Mouse (Mus musculus) right cerebral cortex, postnatal 10 days (tissue): ENCODE measurements at regions not wholly inside any gene's neighbourhood (a gene's known extent, or its start where the extent isn't known, plus 50 kb on each side); places are given as distances from the start of the nearest gene placed in this dataset.
"Not testable (repeated sequence)": the region's sequence is repeated elsewhere in the genome, so short reads cannot be mapped to it uniquely, and the experiment has no call there.

Experiments used
- DNase-seq, 2 experiments: peaks; one replicate each; pipeline ENCODE4 v3.0.0; 2021; ENCODE audit warnings: low spot score in 2 of 2

DNA sequence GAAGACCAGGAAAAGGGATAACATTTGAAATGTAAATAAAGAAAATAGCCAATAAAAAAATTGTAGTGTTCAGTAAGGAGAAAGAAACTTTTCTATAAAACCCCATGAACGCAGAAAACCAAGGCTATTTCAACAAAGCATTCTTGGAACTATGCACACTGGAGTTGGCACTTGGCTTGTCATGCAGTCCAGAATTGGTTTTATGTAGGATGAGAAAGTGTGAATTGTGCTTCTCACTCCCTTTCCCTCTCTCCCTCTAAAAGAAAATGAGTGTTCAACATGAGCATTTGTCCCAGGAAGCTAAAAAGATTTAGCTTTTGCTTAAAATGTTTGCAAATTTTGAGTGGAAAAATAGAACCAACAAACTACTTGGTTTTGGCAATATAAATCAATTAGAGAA lies 841.6 kb upstream of the Adam24 start:
- peak; percentile 21 to 32 for DNase-seq

DNA sequence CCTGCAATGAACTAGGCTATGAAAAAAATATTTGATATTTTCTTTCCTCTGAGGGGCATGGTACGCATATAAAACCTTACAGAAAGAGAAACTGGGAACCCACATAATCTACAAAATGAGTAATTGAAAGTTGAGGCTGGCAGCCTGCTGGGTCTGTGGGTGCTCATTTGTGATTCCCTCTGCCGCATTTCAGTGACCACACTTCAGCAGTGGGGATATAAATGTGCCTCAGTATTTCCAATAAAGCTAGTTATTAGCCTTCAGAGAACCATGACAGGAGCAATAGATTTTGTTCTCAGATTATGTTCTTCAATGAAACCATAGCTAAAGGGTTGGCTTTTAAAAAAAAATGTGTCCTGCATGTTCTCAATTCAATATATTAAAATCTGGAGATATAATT lies 828.0 kb upstream of the Adam24 start:
- no peak for DNase-seq

DNA sequence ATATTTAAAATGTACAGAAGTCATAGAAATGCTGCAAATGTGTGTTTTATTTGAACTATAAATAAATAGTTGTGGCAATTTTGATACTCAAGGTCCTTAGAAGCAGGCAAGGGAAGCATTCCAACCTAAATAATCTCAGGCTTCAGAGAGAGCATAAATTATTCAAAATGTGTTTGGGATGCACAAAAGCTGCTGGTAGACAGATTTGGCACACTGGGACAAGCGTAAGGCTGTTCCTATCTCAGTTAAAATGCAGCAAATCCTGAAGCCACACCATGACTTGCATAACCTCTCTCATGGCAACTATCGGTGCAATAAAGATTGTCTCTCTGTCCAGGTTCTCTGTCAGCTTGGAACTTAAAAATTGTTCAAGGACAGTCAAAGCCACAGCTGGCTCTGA lies 812.3 kb upstream of the Adam24 start:
- DNase-seq = no peak

DNA sequence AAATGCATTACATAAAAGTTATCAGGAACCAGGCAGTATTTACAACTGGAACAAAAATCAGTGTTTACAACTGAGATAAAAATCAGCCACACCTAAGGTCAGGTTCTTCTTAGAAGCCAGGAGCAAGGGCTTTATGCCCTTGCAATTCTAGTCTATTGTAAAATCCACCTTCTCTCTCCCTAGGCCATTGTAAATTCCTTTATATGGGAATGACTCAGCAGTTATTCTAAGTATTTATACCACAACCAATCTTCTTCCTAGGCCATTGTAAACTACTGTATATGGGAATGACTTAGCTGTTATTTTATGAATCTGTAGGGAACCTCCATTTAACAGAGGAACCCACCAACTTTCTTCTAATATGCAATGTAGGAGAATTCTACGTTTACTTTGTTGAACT lies 772.6 kb upstream of the Adam24 start:
- no peak for DNase-seq

DNA sequence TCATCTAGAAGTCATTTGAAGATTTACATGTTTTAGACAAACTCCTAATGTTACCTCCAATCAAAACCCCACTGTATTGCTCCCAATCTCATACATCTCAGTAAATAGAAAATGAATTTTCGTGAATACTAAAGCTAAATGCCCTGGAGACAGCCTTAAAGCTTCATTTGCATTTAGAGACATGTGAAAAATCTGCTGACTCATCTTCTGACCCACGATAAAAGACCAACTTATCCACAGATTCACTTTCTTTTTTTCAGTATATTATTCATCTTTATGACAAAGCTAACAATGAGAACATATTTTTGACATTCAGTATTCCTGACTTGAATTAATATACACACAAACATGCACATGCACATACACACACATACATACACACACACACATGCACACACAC lies 762.0 kb upstream of the Adam24 start:
- no peak for DNase-seq

DNA sequence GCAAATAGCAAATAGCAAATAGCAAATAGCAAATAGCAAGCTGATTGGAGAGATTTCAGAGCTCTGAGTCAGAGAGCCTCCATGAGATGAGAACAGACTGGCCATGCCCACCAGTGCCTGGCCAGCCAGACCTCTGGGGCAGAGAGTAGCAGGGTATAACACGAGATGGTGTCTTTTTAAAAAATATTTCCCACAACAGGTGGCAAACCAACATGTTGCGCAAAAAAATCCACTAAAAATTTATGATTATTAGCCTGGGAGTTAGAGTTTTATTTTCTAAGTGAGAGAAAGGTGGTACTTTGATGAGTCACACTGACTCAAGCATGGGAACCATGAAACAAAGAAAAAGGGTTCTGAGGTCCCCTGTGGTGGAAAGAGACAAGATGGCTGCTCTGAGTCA lies 753.5 kb upstream of the Adam24 start:
- DNase-seq = no peak

DNA sequence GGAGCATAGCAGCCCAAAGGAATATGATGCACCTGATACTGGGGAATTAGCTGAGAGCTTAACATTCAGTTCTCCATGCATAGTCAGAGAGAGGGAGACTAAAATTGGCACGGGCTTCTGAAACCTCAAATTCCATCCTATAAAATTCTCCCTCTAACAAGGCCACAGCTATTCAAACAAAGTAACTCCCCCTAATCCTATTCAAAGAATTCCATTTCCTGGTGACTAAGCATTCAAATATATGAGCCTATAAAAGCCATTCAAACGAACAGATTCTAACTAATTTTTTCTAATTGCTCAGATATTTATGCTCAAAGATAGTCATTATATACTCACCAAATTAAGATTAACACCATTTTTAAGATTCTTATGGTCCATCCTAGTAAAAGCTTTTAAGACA lies 751.1 kb upstream of the Adam24 start:
- no peak for DNase-seq

DNA sequence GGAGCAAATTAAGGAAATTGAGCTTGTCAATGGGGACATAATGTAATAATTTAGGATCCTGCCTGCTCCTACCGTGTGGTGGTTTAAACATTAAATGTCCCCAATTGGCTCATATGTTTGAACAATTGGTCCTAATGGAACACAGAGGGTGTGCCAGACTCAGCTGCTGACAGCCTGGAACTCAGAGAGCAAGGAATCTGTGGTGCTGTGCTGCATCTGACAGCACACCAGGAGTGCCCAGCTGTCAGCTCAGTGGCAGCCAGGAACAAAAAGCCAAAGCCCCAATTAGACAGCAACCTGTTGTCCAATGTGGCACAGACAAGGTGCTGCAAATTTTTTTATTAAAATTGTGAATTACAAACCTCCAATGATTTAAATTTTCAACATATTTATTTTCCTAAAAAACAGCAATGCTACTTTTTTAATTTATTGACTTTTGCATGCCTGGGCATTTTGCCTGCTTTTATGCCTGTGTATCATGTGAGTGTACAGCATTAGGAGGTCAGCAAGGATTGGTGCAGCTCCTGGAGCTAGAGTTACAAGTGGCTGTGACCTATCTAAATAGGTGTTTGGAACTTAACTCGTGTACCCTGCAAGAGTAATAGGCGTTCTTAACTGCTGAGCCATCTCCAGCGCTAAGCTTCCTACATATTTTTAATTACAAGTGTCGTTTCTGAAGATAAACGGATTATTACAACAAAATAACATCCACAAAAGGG lies 724.5 kb upstream of the Adam24 start:
- DNase-seq = peak in 1 of 2 experiments; percentile 25

DNA sequence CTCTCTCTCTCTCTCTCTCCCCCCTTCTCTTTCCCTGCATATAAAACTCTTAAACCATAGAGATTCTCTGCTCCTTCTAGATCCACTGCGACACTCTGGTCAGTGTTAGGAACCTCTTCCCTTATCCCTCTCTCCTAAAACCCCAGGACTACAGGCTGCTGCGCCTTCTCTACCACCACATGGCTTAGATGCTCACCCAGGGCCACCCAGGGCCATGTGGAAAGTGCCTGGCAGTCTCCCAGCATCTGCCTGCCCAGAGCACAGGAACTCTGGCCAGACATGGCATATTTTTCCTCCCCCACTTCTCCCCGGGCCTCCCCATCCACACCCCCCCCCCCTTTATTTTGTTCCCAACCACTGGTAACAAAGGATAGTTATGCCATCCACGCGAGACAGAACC lies 720.4 kb upstream of the Adam24 start:
- DNase-seq = no peak

DNA sequence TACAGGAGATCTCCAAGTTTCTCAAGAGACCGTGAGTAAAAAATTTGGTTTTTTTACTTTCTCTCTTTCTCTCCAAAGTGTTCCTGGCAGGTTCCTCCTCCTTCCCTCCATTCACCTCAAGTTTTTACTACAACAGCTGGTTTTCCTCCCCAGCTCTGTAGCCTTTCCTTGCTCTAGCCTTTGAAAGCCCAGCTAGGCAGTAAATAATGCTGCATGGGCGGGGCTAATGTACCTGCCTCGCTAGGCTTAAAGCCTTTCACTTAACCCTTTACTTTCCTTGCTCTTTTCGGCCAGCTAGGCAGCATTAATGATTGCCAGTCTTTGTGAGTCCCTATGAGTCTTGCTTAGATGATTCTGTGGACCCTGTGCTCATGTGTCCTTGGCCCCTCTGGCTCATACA lies 720.0 kb upstream of the Adam24 start:
- no peak for DNase-seq

DNA sequence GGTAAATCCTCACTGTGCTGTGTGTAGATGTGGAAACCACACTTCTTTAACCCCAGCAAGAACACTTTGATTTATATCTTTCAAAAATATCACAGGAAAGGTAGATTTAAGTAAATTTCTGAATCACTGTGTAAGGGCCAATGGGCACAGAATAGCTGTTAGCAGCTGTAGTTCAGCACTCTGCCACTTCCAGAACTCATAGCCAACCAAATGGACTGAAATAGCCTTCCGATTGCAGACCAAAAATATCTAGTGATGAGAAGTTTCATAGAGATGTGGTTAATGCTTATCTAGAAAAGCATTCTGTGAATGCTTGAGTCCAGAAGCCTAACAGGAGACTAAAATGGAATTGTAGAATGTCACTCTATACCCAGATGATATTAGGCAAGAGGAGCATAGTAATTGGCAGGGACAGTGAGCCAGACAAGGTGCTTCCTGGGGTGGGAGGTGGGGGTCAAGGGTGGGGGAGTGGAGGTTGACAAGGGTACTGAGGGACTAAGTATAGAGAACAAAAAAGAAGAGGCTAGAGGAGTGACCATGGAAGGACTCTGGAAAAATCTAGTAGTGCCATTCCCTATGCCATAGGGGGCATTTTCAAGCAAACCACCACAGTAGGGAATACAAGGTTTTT lies 669.6 kb upstream of the Adam24 start:
- DNase-seq = no peak

DNA sequence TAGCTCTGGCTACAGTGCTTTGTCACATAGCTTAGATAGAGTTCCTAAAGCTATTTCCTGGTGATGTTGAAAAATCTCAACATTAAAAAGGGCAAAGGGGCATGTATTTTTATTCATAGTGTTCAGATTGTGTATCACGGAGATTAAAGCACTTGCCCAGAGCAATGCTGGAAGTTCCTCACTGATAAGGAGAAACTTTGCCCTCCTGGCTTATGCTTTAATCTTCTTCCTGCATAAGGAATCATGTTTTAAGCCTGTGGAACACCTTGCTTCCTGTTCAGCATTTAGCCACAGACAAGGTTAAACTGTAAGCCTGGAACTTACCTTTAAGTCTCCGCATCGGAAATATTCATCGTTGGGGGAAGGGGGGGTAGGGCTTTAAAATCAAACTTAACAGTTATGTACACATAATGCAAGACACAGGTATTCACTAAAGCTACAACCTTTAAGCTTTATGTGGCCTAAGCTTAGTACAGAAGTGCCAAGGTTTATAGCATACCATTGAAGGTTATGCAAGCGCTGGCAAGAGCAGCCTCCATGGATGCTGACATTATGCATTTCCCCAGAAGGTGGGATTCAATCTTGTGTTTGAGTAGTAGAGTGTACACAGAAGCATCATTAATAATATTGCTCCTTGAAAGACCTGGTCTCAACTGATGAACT lies 655.5 kb upstream of the Adam24 start:
- no peak for DNase-seq

DNA sequence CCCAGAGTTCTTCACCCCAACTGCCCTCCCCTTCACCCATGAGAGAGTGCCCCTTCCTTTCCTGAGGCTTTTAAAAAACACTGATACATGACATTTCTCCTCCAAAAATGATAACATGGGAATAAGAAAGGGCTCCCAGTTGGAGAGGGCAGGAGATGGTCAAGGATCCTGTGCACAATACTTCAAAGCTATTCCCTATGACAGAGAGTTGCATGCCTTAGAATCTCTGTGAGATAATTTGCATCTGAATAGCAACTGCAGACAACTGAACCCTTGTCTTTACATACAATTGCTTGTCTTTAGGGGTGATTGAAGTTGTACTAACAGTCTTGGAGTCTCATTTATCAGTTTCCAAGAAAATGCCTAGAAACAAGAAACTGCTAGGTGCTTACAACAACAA lies 610.7 kb upstream of the Adam24 start:
- DNase-seq = no peak

DNA sequence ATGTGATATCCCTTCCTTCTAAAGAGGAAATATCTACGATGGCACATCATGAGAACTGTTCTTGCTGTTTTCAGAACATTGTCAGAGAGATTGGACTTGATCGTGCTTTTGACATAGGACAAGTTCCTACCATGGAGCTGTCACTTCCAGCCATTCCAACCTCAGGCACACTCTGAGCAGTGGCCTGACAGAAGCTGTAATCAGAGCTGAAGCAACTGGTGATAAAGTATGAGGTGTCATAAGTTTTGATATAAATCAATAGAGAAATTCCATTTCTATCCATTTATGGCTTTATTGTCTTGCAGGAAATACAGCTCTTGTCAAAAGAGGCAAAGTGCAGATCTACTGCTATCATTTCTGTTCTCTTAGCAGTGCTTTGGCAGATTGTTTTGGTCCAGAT lies 603.7 kb upstream of the Adam24 start:
- DNase-seq = no peak

DNA sequence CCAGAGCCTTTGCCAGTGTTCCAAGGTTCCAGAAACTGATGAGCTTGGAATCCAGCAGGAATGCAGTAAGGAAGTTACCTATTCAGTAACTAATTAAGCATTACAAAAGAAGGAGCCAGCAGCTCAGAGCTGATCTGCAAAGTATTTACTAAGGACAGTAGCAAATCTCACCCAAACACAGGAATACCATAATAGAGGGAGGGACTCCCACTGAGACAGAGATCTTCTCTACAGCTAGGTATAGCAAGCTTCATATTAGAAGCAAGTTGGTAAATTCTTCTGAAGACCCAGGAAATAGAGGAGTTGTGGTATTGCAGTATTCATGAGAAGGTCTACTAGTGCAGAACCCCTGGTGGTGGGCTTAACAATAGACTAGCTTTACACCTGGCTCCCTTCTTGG lies 593.9 kb upstream of the Adam24 start:
- DNase-seq = not testable (repeated sequence)

DNA sequence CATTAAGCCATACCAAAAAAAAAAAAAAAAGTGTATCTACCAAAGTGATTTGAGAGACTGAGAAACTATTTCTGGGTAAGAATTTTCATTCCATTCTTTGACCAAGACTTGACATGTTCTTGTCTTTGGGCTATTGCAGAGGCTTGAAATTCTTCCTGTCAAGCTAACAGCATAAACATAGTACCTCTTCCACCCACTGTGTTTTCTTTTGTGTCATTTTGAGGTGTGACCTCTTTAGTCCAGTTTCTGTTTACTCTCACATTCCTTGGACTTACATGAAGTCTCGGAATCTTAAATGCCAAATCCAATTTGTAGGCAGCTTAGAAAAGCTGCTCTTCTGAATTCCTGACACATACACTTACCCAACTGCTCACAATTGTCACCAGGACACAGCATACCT lies 590.7 kb upstream of the Adam24 start:
- DNase-seq = no peak

DNA sequence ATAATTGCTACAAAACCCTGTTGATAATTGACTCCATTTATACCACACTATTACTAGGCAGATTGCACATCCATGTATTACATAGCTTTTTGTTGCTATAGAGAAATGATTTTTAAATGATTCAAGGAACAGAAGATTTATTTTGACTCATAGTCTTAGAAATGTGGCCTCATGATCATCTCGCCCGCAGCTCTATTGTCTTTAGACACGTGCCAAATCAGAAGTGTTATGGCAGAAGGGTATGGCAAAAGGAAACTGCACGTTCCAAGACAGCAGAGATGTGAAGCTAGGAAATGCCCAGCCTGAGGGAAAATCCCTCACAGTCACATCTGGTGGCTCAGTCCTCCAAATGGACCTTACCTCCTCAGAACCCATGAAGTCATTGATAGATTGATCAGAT lies 585.5 kb upstream of the Adam24 start:
- DNase-seq = no peak

DNA sequence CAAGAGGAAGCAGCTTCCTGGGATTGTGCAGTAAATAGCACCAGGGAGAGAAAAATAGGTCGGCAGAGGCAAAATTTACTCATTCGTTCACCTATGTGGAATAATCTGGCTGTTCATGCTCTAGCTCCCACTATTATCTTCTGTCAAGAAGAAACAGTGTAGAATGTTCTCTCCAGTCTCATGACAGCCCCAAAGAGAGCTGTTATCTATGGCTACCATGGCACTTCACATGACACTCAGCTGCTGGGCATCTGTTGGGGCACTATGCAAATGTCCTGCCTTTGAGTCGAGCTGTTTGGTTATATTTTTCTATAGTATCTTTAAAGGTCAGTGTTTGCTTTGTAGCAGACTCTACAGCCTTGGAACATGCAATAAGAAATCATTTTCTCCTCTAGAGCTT lies 550.5 kb upstream of the Adam24 start:
- DNase-seq = no peak

DNA sequence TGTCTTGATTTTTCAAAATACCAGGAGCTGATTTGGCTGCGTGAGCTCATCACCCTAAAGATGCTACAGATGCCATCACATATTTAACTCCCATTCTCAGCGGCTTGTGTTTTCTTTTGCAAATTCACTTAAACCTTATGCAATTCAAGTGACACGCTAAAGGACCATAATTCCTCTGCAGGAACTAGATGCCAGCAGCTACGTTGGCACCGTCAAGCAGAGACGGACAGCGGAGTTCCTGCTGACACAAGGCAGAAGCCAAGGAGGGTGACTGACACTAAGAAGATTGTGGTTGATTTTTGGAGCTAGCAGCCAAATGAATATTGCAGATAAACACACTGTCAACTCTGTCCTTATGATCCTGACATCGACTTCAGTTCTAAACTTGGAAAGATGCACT lies 547.7 kb upstream of the Adam24 start:
- no peak for DNase-seq

DNA sequence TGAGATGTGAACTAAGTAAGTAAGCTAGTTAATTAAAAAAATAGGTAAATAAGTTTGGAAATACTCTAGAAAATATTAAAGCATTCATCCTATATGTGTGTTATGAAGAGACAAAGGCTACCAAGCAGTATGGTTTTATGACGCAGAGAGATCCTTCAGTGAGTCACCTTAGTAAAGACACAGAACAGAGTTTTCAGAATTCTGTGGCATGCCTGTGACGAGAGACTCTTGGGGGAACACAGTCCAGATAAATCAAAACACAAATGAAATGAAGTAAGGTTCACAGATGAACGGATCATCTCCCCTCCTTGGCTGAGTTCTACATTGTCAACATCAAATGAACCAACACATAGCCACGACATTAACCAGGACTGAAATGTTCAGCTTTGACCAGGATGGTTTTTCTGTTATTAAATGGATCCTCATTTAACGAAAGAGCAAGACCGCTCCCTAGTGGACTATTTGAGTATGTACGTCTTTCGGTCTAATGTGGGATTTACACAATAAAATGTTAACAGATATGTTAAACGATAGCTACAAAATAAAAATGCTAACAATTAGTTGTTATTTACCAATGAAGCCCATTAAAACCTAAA lies 542.1 kb upstream of the Adam24 start:
- peak; percentile 41 to 46 for DNase-seq

DNA sequence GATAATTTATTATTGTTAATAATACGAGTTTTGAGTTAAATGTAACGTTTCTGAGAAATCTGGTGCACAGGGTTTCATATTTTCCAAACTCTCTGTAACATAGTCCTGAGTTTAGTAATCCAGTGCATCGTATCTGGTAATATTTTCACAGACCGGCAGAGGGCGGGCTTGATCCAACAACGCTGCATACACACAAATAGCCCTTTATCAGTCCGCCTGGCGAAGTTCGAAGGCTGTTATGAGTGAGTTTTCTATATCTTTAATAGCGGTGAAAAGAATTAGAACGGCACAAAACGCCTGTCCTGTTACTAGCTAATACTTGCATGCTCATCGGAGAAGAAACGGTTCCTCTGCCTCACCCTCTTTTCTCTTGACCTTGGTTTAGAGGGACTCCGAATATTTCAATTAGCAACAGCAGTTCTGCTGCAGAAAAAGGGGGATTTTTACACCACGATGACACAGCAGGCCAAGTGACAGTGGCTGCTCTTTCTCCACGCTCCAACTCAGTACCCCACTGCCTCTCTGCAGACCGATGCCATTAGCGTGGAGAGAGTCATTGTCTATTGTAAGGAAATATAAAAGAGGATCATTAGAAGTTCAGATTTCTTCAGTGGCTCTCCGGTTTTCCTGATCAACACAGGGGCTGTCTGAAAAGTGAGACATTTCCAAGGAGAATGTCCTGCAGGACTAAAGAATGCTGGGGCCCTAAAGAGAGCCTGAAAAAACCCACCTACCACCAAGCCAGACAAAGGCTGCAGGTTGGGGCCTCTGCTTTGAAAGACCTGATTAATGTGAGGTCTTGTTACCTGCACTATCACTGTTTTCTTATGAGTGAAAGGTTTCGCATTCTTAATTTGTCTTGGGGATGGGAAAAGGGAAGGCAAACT lies 523.7 kb upstream of the Adam24 start:
- DNase-seq = peak; percentile 83 to 85

DNA sequence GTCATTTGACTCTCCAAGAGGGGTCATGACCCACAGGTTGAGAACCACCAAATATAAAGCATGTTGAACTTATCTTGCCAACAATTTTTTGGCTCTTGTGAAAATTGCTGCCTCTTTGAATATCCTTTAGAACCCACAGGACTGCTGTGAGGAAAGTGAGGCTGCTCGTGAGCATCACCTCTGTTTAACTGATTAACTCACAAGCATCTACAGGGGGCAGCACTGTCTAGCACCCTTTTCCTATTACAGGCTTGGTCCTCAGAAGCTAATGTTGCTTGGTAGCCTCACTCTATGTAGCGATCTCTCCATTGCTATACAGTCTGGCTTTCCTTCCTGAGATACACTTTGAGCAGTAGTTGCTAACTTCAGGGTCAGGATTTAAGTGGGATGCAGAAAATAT lies 522.4 kb upstream of the Adam24 start:
- DNase-seq = no peak
